Mouse (Mus musculus): ENCODE data around the gene Kcng4. TPM values are rescaled to one million over a fixed set of nuclear protein-coding genes. Genes with fewer than 3 reads are reported as not detected.

Kcng4 gene
- polyA plus RNA-seq, 1 experiment, result not detected

DNA sequence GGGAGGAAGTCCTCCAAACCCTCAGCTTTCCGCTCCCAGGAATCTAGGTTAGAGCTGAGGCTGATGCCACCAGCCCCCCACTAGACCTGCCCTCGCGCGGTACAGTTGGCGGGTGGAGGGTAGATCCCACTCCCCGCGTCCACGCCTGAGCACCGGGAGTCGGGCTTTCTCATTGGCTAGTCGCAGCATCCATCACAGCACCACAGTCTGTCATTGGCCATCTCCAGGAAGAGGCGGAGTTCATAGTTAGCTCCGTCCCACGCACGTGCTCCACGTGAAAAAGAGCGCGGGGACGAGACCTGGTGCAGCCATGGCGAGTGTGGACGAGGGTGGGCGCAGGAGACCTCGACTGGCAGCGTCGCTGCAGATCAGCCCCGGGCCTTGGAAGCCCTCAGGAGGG is 23.0 kb downstream of the Kcng4 start, which contains the start of gene Adad2:
Adad2 (plus strand) TSS at position 277 of the 400 bp plus-strand sequence.
- Histone ChIP-seq H3K4me1 (ENCODE audit: control insufficient read depth, insufficient read depth, low read length) (no peaks in the 10 kb centered on the region), H3K4me3 (ENCODE audit: insufficient read depth, low read depth, low read length) (no peak within 1 kb of the TSS), H3K27ac (ENCODE audit: insufficient read depth, low read depth, low read length) (no peak within 1 kb of the TSS)
- TF ChIP-seq CTCF (IDR thresholded peaks at IDR 0.05; ENCODE audit: insufficient read depth, low read depth, low read length) (no peak), POLR2A (IDR thresholded peaks at IDR 0.05; ENCODE audit: insufficient read depth, low read depth, low read length) (no peak)
- 88% methylated on average over 26 of the region's 26 CpGs for WGBS

DNA sequence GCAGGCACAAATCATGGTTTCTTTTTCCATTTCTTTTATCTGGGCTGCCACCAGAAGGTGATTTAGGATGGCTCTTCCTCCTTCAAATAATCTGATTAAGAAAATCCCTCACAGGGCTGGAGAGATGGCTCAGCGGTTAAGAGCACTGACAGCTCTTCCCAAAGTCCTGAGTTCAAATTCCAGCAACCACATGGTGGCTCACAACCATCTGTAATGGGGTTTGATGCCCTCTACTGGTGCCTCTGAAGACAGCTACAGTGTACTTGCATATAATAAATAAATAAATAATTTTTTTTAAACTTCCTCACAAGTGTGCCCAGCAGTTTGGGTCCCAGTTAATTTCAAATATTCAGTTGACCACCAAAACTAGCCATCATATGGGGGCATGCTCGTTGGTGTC is 29.3 kb downstream of the Kcng4 start:
- TF ChIP-seq POLR2A (IDR thresholded peaks at IDR 0.05; ENCODE audit: insufficient read depth, low read depth, low read length) (no peak), CTCF (IDR thresholded peaks at IDR 0.05; ENCODE audit: insufficient read depth, low read depth, low read length) (no peak)
- Histone ChIP-seq H3K4me1 (ENCODE audit: control insufficient read depth, insufficient read depth, low read length) (peaks cover 13% of the 10 kb centered on the region), H3K27ac (ENCODE audit: insufficient read depth, low read depth, low read length) (no peak overlapping the region), H3K4me3 (ENCODE audit: insufficient read depth, low read depth, low read length) (no peak overlapping the region)
- 95% methylated on average over 2 of the region's 2 CpGs for WGBS

GRCm38 (mm10) chr8:119604996-119605395 is 30.5 kb downstream of the Kcng4 start, which contains the start of gene Taf1c:
Taf1c (minus strand) TSS chr8:119605222.
- no peak within 1 kb of the TSS for H3K27ac ChIP-seq (ENCODE audit: insufficient read depth, low read depth, low read length)
- TF ChIP-seq POLR2A (IDR thresholded peaks at IDR 0.05; ENCODE audit: insufficient read depth, low read depth, low read length) (peak; percentile 68), CTCF (IDR thresholded peaks at IDR 0.05; ENCODE audit: insufficient read depth, low read depth, low read length) (peak; percentile 41; the same call in 1 of the 2 replicates)
- H3K4me3 ChIP-seq (ENCODE audit: insufficient read depth, low read depth, low read length), result peak within 1 kb of the TSS; percentile 72
- H3K4me1 ChIP-seq (ENCODE audit: control insufficient read depth, insufficient read depth, low read length), result peaks cover 13% of the 10 kb centered on the region
- under 1% methylated on average over 23 of the region's 23 CpGs for WGBS

DNA sequence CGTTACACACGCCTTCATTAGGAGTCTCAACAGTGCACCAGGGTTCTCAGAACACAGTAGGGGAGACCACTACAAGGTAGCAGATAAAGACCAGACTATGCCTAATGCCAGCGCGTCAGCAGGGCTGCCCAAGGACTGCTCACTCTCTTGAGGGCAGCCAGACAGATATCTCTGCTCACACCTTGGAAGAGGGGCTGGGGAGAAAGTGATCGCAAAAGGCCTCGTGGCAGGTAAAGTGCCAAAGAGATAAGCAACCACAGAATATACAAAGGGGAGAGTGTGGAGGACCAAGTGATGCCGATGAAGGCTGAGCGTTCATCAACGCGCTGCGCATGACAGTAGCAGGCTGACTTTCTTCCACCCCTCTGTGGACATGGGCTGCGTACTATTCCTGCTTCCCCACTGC is 31.1 kb downstream of the Kcng4 start:
- peaks cover 13% of the 10 kb centered on the region for H3K4me1 ChIP-seq (ENCODE audit: control insufficient read depth, insufficient read depth, low read length)
- WGBS, result 36% methylated on average over 12 of the region's 12 CpGs
- H3K4me3 ChIP-seq (ENCODE audit: insufficient read depth, low read depth, low read length), result peak overlapping the region; percentile 72
- H3K27ac ChIP-seq (ENCODE audit: insufficient read depth, low read depth, low read length), result no peak overlapping the region
- TF ChIP-seq POLR2A (IDR thresholded peaks at IDR 0.05; ENCODE audit: insufficient read depth, low read depth, low read length) (no peak), CTCF (IDR thresholded peaks at IDR 0.05; ENCODE audit: insufficient read depth, low read depth, low read length) (no peak)

DNA sequence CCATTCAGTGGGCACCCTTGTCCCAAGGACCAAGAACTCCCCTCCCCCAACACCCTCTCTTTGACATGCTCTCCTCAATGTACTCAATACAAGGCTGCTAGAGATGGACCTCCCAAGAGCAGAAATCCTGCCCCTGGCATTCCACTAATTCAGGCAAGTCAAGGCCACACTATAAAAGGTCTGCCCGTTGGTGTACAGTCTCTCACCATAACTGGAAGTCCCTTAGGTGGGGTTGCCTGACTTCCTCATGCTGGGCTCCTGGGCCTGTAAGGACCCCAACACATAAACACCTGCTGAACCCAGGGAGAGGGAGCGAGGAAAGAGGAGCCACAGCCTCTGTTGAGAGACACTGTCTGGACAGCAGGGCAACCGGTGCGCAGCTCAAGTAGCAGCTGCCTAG is 31.7 kb downstream of the Kcng4 start:
- Histone ChIP-seq H3K4me3 (ENCODE audit: insufficient read depth, low read depth, low read length) (peak overlapping the region; percentile 72; the same call in 1 of the 2 replicates), H3K4me1 (ENCODE audit: control insufficient read depth, insufficient read depth, low read length) (peaks cover 13% of the 10 kb centered on the region), H3K27ac (ENCODE audit: insufficient read depth, low read depth, low read length) (no peak overlapping the region)
- 91% methylated on average over 4 of the region's 4 CpGs for WGBS
- no peak for TF ChIP-seq POLR2A (IDR thresholded peaks at IDR 0.05; ENCODE audit: insufficient read depth, low read depth, low read length)
- TF ChIP-seq CTCF (IDR thresholded peaks at IDR 0.05; ENCODE audit: insufficient read depth, low read depth, low read length), result no peak

DNA sequence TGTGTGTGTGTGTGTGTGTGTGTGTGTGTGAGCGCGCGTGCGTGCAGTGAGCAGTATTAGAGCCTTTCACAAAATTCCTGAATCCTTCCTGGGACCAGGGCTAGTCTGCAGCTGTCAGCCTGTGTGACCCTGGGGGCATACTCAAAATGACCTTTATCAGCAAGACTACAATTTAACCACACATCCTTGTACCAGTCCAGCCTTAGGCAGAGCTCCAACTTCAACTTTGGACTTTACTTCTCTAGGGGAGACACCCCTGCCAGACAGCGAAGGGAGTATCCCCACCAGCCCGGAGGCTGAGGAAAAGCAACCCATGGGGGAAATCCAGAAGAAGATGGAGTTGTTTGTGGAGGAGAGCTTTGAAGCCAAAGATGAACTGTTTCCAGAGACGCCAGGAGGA is 44.0 kb downstream of the Kcng4 start:
- Histone ChIP-seq H3K27ac (ENCODE audit: insufficient read depth, low read depth, low read length) (no peak overlapping the region), H3K4me3 (ENCODE audit: insufficient read depth, low read depth, low read length) (no peak overlapping the region), H3K4me1 (ENCODE audit: control insufficient read depth, insufficient read depth, low read length) (no peaks in the 10 kb centered on the region)
- 86% methylated on average over 7 of the region's 7 CpGs for WGBS
- TF ChIP-seq CTCF (IDR thresholded peaks at IDR 0.05; ENCODE audit: insufficient read depth, low read depth, low read length) (no peak), POLR2A (IDR thresholded peaks at IDR 0.05; ENCODE audit: insufficient read depth, low read depth, low read length) (no peak)

GRCm38 (mm10) chr8:119590348-119590747 is 45.1 kb downstream of the Kcng4 start:
- TF ChIP-seq POLR2A (IDR thresholded peaks at IDR 0.05; ENCODE audit: insufficient read depth, low read depth, low read length), result no peak
- TF ChIP-seq CTCF (IDR thresholded peaks at IDR 0.05; ENCODE audit: insufficient read depth, low read depth, low read length), result no peak
- 82% methylated on average over 14 of the region's 14 CpGs for WGBS
- peaks cover 4% of the 10 kb centered on the region; the same call in 1 of the 2 replicates for H3K4me1 ChIP-seq (ENCODE audit: control insufficient read depth, insufficient read depth, low read length)
- no peak overlapping the region for H3K4me3 ChIP-seq (ENCODE audit: insufficient read depth, low read depth, low read length)
- no peak overlapping the region for H3K27ac ChIP-seq (ENCODE audit: insufficient read depth, low read depth, low read length)

DNA sequence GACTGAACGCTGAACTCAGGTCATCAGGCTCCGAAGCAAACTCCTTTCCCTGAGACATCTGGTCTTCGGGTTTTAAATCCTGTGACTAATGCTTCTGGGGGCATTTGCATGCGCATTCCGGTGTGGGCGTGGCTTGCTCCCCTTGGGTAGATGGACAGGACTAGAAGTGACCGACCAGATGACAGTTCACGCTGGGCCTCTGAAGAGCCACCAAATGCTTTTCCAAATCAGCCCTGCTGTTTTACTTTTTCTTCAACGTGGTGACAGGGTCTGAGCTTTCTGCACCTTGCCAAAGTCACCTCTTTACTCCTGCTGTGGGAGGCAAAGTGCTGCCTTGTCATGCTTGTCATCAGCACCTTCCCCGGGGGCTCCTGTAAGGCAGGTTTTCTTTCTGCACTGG is 46.6 kb downstream of the Kcng4 start:
- no peak overlapping the region for H3K27ac ChIP-seq (ENCODE audit: insufficient read depth, low read depth, low read length)
- no peak for TF ChIP-seq CTCF (IDR thresholded peaks at IDR 0.05; ENCODE audit: insufficient read depth, low read depth, low read length)
- TF ChIP-seq POLR2A (IDR thresholded peaks at IDR 0.05; ENCODE audit: insufficient read depth, low read depth, low read length), result no peak
- 31% methylated on average over 10 of the region's 10 CpGs for WGBS
- H3K4me1 ChIP-seq (ENCODE audit: control insufficient read depth, insufficient read depth, low read length), result peaks cover 4% of the 10 kb centered on the region; the same call in 1 of the 2 replicates
- no peak overlapping the region for H3K4me3 ChIP-seq (ENCODE audit: insufficient read depth, low read depth, low read length)

GRCm38 (mm10) chr8:119588321-119588720 is 47.2 kb downstream of the Kcng4 start:
- TF ChIP-seq POLR2A (IDR thresholded peaks at IDR 0.05; ENCODE audit: insufficient read depth, low read depth, low read length), result no peak
- no peak for TF ChIP-seq CTCF (IDR thresholded peaks at IDR 0.05; ENCODE audit: insufficient read depth, low read depth, low read length)
- 72% methylated on average over 4 of the region's 4 CpGs for WGBS
- no peak overlapping the region for H3K4me3 ChIP-seq (ENCODE audit: insufficient read depth, low read depth, low read length)
- H3K4me1 ChIP-seq (ENCODE audit: control insufficient read depth, insufficient read depth, low read length), result peaks cover 4% of the 10 kb centered on the region; the same call in 1 of the 2 replicates
- no peak overlapping the region for H3K27ac ChIP-seq (ENCODE audit: insufficient read depth, low read depth, low read length)
